Mouse (Mus musculus) gonadal fat pad, adult 2 months (tissue): ENCODE data around the gene Pfdn5. TPM values are rescaled to one million over a fixed set of nuclear protein-coding genes. Genes with fewer than 3 reads are reported as not detected.

Source experiments
- DNase-seq: peaks from one replicate; pipeline ENCODE4 v3.0.0-alpha.2; 2012; ENCODE audit warnings: low read depth
- polyA plus RNA-seq: library from polyadenylated mRNA; depleted of rRNA; stranded (reverse); fragments of >200 nt; gene quantifications from 2 replicates; pipeline ENCODE4 v1.2.3, GENCODE M21; 2012; rRNA removed

The Pfdn5 gene
- polyA plus RNA-seq, result 179 and 237 TPM in 2 replicates

DNA sequence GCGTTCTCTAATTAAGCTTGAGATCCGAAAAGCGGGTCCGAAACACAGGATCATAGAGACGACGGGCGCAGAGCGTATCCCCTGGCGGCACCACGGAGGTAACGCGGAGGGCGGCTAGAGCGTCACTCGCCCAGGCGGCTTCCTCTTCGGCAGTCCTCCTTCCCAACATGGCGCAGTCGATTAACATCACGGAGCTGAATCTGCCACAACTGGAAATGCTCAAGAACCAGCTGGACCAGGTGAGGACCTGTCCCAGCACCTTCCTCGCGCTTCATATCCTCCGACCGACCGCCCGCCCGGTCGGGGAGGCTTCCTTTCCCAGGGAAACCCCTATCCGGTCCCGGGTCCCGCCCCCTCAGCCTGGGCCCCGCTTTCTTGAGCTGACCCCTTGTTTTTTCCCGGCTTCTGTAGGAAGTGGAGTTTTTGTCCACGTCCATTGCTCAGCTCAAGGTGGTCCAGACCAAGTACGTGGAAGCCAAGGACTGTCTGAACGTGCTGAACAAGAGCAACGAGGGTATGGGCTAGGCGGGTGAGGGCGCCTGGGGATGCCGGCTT, at the start of gene Pfdn5:
Gene Pfdn5, plus strand, starts transcription at position 95 of the 555 bp plus-strand sequence.
- DNase-seq, result no peak

DNA sequence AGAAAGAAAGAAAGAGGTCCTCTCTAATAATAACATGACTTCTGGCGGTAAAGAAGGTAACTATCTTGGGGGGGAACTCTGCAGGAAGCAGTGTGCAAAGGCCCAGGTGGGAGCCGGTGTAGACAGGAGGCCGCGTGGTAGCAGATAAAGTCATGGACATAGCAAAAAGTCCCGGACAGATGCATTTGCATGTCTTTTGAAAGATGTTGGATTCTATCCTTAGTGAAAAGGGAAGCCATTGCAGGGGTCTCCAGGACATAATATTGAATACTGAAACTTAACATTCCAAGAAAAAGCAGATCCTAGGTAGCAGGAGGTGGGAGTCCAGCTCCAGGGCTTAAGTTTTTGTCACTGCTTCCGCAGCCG, 47.2 kb upstream of the Pfdn5 start:
- no peak for DNase-seq

DNA sequence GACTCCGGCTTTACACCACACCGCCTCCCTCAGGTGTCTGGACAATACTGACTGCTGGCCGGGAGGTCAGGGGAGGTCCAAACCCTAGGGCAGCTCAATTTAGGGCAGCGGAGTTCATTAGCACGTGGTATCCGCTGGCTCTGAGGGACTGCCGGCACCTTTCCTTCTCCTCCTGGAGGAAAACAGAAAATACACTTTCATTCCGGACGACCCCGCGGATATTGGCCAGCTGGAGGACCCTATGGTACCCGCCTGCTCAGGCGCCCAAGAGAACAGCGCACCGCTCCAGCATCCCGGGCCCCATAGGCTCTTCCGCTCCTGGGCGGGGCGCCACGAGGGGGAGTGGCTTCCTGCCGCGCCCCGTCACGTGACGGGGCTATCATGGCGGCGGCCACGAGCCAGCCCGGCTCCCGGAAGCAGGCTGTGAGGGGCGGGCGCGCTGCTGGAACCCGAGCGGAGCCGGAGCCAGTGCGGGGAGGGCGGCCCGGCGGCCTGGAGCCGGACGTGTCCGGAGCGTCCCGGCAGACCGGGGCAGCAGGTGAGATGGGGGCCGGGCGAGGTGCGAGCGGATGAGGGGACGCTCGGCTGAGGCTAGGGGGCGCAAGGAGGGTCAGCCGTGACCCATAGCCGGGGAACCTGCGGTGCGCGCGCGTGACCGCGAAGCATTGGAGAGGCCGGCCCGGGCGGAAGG, 46.7 kb upstream of the Pfdn5 start, which contains the start of gene Mfsd5:
Gene Mfsd5, plus strand, starts transcription at position 363 of the 691 bp plus-strand sequence.
- DNase-seq, result no peak

DNA sequence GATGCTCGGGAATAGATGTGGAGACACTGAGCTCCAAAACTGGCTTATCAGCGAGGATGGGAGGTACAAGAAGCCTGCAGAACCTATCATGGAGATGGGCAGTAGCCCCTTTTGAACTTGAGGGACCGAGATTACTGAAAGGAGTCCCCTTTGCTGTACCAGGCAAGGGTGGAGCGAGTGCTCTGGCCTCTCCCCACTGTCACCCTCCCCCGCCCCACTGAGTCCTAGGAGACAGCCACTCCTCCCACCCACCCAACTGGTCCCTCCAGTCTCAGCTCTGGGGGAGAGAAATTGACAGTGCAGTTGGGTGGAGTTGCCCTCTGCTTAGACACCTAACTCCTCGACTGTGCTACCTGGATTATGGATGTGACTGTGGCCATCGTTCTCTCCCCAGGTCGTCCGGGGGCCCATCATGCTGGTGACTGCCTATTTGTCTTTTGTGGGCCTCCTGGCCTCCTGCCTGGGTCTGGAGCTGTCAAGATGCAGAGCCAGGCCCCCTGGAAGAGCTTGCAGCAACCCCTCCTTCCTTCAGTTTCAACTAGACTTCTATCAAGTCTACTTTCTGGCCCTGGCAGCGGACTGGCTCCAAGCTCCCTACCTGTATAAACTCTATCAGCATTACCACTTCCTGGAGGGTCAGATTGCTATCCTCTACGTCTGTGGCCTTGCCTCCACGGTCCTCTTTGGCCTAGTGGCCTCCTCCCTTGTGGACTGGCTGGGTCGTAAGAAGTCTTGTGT, 46.0 kb upstream of the Pfdn5 start:
- DNase-seq, result no peak

DNA sequence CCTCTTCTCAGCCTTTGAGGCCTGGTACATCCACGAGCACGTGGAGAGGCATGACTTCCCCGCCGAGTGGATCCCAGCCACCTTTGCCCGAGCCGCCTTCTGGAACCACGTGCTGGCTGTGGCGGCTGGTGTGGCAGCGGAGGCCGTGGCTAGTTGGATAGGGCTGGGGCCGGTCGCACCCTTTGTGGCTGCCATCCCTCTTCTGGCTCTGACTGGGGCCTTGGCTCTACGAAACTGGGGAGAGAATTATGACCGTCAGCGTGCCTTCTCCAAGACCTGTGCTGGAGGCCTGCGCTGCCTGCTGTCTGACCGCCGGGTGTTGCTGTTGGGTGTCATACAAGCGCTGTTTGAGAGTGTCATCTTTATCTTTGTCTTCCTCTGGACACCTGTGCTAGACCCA, 45.3 kb upstream of the Pfdn5 start:
- no peak for DNase-seq

DNA sequence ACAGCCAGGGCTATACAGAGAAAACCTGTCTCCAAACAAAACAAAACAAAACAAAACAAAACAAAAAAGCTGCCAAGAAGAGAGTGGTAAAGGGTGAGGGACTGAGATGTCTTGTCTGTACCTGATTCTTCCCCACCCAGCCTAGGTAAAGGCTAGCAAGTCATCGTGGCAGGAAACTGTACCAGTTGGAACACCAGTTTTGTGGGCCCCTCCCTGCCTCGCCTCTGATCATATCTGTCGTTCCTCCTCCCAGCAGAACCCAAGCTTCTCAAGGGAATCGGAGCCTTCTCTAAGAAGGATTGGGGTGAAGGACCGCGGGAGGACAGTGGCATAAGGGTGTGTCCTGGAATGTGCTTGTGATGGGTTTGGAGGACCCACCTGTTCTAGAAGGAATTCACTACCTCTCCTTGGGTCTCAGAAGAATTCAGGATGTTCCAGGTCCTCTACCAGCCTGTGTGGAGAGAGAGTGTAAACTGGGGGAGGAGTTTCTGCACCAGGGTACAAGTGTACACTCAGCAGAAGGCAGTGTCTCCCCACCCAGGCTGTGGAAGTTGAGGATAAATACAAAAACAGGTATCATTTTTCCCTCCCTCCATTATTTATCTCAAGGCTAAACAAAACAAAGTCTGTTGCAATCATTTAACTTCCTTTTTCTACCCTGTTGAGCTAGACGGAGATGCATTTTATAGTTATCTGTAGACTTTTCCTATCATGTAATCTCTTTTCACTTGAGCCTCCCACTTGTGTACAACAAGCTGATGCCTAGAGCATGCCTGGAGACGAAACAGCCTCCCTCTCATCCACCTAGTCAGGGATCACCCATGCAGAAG, 43.2 kb upstream of the Pfdn5 start:
- DNase-seq, result no peak

DNA sequence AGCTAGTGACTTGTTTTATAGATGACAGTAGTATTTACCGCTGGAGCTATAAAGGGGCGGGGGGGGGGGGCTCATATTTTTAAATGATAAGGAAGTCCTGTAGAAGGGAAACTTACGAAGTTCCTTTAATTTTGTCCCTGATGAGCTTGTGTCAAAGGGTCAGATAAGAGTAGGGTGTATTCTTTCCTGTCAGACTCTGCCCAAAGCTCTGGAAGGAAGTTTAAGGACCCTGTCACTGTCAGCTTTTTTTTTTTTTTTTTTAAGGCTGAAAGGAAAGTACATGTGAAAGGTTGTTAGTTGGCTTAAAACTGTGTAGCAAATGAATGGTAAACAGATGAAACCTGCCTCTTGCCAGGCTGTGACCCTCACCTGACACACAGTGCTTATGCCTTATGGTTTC, 42.3 kb upstream of the Pfdn5 start:
- no peak for DNase-seq

DNA sequence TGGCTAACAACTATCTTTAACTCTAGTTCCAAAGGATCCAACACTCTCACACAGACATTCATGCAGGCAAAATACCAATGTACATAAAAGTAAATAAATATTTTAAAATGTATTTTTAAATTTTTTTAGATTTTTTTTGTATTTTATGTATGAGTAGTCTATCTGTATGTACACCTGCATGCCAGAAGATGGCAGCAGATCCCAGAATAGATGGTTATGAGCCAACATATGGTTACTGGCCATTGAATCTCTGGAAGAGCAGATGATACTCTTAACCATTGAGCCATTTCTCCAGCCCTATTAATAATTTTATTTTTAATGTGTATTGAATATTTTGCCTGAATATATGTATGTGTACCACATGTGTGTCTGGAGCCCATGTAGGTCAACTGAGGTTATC, 38.5 kb upstream of the Pfdn5 start:
- no peak for DNase-seq

DNA sequence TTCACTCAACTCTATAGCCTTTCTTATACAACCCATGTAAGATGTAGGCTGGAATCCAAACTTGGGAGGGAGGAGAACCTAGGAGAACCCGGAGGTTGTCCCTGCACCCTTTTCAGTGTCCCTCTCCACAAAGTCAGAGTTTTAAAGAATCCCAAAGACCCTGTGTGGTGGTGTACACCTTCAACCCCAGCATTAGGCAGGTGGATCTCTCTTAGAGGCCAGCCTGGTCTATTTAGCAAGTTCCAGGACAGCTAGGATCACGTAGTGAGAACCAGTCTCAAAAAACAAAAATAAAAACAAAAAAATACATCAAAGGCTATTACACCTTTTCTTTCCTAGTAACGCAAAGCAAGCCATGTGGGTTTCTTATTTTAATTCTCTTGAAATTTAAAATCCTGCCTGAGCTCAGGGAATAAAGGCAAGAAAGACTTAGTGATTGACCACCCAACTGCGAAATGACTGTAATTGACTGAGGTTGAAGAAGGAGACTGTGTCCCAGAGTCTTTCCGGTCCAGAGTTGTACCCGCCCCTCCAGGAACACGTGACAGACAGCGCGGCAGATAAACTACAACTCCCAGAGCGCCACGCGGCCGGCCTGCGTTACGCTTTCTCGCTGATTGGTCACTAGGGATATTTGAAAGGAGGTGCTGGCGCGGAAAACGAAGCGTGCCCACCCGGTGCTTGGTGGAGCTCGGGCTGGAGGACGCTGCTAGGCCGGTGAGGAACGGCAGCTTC, 30.1 kb upstream of the Pfdn5 start, which contains the start of gene Espl1:
Gene Espl1, plus strand, starts transcription at position 634 of the 735 bp plus-strand sequence.
- DNase-seq, result no peak

DNA sequence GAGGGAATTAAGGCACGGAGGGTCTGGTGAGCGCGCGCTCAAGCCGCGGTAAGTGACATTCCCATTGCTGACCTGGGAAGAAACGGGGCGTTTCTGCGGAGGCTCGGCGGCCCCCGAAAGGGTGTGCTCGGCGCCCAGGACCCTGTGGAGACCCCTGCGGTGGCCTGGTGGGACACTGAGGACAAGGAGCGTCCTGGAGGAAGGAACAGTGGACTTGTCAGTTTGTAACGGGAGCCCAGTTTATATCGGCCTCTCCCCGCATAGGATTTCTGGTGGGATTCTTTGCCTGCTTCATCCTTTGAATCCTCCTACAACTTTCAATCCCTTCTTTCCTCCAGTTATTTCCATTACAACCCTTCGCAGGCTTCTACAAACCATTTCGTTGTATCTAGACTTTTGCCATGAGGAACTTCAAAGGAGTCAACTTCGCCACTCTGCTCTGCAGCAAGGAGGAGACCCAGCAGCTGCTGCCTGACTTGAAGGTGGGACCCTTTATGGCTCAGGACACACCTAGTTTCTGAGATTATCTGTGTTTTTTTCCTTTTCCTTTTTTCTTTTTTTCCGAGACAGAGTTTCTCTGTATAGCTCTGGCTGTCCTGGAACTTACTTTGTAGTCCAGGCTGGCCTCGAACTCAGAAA, 29.4 kb upstream of the Pfdn5 start:
- DNase-seq, result no peak

DNA sequence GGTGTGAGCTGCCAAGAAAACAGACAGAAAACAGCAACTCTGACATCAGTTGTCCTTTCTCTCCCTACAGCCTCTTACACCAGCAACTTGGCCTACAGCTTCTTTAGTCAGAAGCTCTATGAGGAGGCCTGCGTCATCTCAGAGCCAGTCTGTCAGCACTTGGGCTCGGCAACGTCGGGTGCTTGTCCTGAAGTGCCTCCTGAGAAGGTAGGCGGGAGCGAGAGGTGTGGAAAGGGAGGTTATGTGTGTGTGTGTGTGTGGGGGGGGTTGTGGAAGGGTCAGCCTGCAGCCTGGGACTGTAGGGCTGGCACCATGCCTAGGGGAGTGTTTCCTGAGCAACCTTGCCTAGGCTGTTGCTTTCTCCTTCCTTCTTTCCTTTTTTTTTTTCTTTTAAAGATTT, 23.4 kb upstream of the Pfdn5 start:
- no peak for DNase-seq

DNA sequence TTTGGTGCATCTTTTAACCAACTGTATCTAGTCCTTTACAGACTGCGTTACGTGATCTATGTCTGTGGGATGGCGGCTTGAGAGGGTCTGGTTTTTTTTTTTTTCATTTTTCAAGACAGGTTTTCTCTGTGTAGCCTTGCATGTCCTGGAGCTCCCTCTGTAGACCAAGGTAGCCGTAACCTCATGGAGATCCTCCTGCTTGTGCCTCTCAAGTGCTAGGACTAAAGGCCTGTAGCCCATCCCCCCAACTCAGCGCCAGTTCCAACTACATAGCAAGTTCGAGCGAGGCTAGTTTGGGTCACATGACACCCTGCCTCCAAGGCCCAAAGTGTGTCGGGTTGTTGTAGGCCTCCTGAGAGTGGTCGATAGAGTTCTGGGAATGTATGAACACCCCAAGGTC, 17.2 kb upstream of the Pfdn5 start:
- DNase-seq, result no peak

DNA sequence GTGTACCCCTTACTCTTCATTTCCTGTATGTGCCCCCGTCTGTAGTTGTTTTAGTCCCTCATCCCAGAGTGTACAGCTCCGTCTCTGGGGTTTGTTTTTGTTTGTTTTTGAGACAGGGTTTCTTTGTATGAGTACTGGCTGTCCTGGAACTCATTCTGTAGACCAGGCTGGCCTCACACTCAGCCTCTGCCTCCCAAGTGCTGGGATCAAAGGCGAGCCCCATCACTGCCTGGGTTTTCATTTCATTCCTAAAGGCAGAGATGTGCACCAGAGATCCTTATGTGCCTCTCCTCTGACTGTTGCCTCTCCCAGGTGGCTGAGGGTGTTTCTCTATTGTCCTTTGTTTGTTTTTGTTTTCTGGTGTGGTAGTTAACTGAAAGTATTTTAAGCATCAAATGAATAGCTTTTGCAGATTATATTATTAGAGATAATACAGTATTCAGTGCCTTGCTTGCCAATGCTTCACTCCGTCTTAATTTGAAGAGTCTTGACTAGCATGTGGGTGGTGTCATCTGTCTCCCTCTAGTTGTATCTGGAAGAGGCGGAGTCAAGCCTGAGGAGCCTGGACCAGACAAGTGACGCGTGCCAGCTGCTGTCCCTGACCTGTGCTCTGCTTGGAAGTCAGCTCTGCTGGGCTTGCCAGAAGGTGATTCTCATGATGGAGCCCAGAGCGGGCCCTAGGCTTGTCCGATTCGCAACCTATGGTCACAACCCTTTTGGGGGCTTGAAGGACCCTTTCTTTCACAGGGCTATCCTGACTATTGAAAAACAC, 15.7 kb upstream of the Pfdn5 start:
- no peak for DNase-seq

DNA sequence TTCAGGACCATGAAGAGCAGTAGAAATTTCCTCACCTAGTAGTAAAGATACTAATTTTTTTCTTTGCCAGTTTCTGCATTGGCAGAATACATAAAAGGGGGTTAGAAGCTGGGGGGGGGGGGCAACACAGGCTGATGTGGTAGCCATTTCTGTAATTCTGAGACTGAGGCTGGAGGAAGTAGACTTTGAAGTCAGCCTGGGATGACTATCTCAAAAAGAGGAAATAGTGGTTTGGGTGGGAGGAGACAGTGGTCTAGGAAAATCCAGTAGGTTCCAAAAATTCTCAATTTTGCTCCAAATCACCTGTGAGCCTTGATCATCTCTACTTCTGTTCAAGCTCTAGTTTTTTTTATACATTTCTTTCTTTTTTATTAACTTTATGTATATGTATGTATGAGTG, 14.4 kb upstream of the Pfdn5 start:
- no peak for DNase-seq

DNA sequence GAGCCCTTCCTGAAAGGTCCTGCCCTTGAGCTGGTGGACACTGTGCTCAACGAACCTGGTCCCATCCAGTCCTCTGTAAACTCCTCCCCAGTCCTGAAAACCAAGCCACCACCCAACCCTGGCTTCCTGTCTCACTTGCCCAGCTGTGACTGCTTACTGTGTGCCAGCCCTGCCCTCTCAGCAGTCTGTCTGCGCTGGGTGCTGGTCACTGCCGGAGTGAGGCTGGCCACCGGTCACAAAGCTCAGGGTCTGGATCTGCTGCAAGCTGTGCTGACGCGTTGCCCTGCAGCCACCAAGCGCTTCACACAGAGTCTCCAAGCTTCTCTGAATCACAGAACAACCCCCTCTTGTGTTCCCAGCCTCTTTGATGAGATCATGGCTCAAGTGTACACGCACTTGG, 10.6 kb upstream of the Pfdn5 start:
- DNase-seq, result no peak

DNA sequence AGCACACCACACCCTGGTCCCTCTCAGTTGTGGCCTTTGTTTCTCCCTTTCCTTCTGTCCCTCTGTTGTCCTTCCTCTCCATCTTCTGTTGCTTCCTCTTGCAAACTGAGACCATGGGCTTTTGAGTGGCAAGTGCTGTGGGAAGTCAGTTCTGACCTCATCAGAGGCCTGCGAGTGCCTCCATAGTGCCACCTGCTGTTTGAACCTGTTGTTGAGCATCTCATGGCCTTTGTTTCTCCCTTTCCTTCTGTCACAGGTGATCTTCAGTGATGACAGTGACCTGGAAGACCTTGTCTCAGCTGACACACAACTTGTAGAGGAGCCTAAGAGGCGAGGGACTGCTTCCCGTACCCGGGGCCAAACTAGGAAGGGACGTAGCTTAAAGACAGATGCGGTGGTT, 9.7 kb upstream of the Pfdn5 start:
- DNase-seq, result no peak

DNA sequence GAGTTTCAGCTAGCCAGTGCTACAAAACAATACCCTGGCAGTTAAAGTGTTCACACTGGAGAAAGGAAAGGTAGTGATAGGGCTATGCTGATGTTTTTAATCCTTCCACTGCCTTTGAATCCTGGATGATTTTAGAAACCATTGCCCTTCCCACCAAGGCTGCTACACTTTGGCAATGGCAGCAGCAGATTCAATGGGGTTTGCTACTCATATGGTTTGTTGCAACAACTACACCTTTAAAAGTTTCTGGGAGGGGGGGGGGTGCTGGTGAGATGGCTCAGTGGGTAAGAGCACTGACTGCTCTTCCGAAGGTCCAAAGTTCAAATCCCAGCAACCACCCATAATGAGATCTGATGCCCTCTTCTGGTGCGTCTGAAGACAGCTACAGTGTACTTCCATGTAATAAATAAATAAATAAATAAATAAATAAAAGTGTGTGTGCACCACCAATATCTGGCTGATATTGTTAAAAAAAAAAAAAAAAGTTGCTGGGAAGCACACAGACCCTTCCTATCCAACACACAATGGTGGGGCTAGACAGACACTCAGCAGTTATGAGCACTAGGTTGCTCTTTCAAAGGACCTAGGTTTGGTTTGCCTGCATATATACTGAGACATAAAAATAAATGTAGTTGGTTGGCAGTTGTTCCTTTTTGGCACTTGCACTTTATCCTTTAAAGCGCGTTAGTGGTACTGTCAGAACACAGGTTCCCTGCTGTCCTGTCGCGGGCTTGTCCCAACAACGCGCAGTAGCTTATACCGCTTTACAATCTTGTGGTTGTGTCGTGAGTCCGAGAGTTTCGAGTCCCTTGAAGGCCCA, 1.1 kb upstream of the Pfdn5 start:
- DNase-seq, result no peak

DNA sequence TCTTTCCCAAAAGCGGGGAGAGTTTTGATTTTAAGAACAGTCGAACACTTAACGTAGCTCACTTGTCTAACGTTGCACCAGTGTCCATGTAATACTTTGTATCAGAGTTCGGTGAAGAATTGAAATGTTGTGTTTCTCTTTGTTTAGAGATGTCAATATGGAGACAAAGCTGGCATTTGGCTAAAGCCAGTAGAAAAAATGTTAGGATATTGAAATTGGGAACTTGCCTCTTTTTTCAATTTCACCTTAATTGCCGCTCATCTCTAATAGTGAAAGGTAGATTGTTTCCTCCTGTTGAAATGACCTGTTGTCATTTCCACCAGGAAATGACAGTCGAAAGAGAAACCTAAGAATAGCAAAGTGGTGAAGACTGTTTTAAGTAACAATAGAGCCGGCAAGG, 976 bp downstream of the Pfdn5 start:
- DNase-seq, result no peak

DNA sequence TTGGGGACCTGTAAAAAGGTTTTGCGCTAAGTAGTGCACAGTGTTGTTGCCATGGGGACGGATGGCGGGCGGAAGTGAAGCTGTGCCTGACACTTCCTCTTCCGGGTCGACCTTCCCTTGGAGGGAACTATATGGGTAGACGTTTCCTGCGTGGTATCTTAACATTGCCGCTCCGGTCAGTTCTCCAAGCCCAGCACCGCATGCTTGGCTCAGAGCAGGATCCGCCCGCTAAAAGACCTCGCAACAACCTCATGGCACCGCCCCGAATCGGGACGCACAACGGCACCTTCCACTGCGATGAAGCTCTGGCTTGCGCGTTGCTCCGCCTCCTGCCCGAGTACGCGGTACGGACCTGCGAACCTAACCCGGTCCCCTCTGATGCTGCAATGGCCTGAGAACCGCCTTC, 5.7 kb downstream of the Pfdn5 start, which contains the start of gene Myg1:
Gene Myg1, plus strand, starts transcription at position 100 of the 406 bp plus-strand sequence.
- DNase-seq, result no peak
